Mouse (Mus musculus): ENCODE measurements around the gene Slc4a2.
A peak's percentile ranks its signal among the peaks of the same experiment; 100 is the strongest.

Slc4a2 gene

DNA sequence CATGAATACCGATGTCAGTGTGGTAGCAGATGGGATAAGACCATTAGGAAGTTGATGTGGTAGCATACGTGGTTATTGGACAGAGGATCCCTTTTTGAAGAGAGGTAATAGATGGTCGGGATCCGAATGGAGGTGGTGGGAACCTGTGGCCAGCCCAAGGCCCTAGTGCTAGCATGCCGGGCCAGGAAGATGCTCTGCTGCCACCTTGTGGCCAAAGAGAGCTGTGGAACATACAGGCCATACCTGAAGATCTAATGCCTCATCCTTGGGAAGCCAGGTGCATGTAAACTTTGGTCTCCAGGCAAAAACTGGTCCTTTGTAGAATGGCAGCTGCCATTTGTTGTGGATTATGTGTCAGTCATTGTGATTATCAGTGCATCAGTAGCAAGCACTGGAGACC lies 47.0 kb downstream of the Slc4a2 start:
- peak; percentile 70 for DNase-seq (ENCODE audit: low read depth)

- DNase-seq (ENCODE audit: low read depth): no peak
Measured at GRCm38 (mm10) chr5:24472884-24473619, 49.4 kb downstream of the Slc4a2 start.

- no peak for DNase-seq (ENCODE audit: low read depth)
Measured at GRCm38 (mm10) chr5:24474025-24474722, 50.5 kb downstream of the Slc4a2 start.

DNA sequence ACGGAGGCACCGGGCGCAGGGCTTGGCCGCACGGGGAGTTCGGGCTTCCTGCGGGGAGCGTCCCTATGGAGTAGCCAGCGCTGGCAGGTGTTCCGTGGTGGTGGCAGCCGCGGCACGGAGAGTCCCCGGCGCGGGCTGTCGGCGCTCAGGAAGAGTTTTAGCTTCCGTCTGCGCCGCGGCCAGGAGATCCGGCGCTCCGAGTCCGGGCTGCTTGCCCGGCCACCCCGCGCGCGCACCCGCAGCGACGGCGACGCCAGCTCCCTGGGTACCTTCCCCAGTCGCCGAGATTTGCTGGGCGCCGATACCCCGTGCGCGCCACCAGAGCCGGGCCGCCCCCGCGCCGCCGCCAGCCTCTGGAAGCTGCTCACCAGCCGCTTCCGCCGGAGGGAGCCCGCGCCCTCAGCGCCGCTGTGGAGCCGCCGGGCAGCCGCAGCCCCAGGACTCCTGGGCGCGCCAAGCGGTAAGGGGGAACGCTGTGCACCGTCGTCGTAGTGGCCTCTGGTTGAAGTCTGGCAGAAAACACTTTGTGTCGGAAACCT lies 51.2 kb downstream of the Slc4a2 start:
- DNase-seq (ENCODE audit: low read depth): no peak

GRCm38 (mm10) chr5:24475476-24476241 lies 52.0 kb downstream of the Slc4a2 start:
- no peak for DNase-seq (ENCODE audit: low read depth)

GRCm38 (mm10) chr5:24477909-24478308 lies 54.3 kb downstream of the Slc4a2 start:
- no peak for DNase-seq (ENCODE audit: low read depth)

DNA sequence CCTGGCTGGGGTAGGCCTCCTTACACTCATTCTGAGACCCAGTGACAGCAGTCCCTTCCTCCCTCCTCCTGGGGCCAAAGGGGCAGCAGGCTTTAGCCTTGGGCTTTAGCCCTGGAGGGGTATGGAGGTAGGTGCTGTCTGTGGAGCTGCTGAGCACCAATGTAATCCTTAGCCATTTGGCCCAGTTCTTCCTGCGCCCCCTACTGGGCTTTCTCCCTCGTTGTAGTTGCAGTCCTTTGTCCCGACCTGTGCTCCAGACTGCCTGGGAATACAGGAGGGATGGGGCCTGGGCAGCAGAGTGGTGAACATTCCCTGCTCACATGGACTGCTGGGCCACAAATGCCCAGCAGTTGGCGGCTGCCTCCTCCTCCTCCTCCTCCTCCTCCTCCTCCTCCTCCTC lies 58.0 kb downstream of the Slc4a2 start:
- no peak for DNase-seq (ENCODE audit: low read depth)

GRCm38 (mm10) chr5:24482247-24483079 lies 58.8 kb downstream of the Slc4a2 start:
- no peak for DNase-seq (ENCODE audit: low read depth)

DNA sequence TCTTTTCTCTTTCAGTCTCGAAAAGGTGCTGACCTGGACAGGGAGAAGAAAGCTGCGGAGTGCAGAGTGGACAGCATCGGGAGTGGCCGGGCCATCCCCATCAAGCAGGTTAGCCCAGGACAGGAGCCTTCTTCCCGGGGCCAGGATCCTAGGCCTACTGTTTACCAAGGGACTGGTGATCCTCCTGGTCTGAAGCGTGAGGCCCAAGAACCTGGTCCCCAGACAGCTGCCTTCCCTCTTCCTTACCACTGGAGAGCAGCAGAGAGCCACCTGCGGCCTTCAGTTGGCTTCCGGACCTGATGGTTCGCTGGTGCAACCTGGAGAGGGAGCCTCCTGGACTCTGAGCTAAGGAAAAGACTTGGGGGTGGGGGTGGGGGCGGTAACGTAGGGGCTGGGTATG lies 59.7 kb downstream of the Slc4a2 start:
- peak; percentile 50 for DNase-seq (ENCODE audit: low read depth)

GRCm38 (mm10) chr5:24484963-24485362 lies 61.3 kb downstream of the Slc4a2 start:
- no peak for DNase-seq (ENCODE audit: low read depth)

DNA sequence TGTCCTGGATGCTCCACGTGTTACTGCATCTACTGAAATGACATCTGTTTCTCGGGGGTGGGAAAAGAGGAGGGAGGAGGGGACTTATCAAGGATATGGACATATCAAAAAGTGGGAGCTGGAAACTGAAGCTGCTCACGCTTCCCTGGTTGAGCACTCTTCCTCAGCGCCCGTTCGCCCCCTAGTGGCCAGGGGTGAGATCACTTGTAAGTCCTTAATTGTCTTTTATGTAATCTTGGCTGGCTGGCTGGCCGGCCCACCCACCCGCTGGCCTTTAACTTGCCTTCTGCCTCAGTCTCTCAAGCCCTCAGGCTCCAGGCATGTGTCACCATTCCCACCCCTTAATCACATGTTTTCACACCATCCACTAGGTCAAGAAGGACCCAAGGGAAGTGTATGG lies 62.5 kb downstream of the Slc4a2 start:
- peak; percentile 74 for DNase-seq (ENCODE audit: low read depth)

DNA sequence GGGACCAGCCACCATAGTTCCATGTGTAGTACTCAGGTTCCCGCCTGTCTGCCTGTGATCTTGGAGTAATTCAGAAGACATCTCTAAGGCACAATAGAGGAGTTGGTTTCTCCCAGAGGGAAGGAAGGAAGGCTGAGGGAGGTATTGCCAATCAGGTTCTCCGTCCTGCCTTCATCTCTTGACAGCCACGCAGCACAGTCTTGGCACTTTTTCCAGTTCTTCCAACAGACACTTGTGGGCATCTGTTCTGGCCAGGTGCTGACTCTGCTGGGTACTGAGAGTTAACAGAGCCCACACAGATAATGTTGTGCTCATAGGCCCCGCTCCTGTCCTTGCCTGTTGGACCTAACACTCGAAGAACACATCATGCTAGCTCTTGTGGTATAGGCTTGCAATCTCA lies 63.1 kb downstream of the Slc4a2 start:
- DNase-seq (ENCODE audit: low read depth): no peak

DNA sequence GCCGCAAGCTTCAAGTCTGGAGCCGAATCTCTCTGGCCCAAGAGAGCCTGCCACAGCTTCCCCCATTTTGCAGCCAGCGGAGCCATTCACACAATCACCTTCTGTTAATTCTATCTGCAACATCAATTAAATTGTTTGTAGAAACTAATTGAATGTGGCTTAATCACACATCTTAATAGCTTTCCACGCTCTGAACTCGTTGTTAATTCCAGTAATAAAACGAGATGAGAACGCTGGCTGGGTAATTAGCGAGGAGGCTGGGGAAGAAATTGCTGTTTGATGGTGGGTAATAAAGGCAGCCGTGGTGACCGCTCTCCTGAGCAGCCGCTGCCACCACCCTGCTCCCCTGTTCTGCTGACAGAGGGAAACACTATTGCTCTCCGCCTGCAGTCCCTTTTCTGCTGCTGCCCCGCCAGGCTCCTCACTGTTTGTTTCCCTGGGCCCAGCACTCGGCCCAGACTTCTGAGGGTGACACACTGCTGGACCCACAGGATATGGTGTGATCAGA lies 66.8 kb downstream of the Slc4a2 start:
- no peak for DNase-seq (ENCODE audit: low read depth)

Data from c-Kit-positive CD71-negative TER-119-negative erythroid progenitor cells, embryonic 14.5 days (primary cell).